In genomic region chr14:61164461-61164860, GRCm38 (mm10) we compare ENCODE assay signal across 17 mouse cellular contexts. TPM values are rescaled to one million over a fixed set of nuclear protein-coding genes. Genes with fewer than 3 reads are reported as not detected.
DNase-seq lines count a peak whose midpoint lies in the region; TF ChIP-seq lines count a peak whose summit lies in the region.
"Had no signal": no experiment of that assay in that cellular context is flagged by ENCODE, and none has a peak within 500 bp of the region (broad histone marks: within the 10 kb centered on the region; RNA-seq: fewer than 3 reads in every experiment).

No protein-coding gene starts in this region.

- DNase-seq in cerebellum, postnatal 14 days: peak; percentile 52 to 66
- DNase-seq in cerebellum, postnatal 4 days (ENCODE audit: low spot score in 2 of 2): no peak
- DNase-seq in heart, adult 11 months: peak; percentile 41
- no peak for DNase-seq in heart, adult 18-20 months
- DNase-seq in brain, embryonic 14.5 days (ENCODE audit: low read depth): peak; percentile 47
- DNase-seq in layer of hippocampus, adult 9-10 months (ENCODE audit: low spot score): peak; percentile 30
- DNase-seq in B cell, adult 2 months: no peak
- DNase-seq: adrenal gland, postnatal 36 days; gastrocnemius, postnatal 36 days; heart, postnatal 10 days; kidney, adult 18-20 months; kidney, postnatal 36 days; lung, embryonic 14.5 days; lung, postnatal 14 days; midbrain, embryonic 14.5 days; thymus, adult 2 months; thymus, postnatal 36 days had no signal

- no peak for TF ChIP-seq CTCF in brain, embryonic 14.5 days (IDR thresholded peaks at IDR 0.05; ENCODE audit: borderline replicate concordance, extremely low read depth, insufficient read depth, insufficient read length)

- no peak for TF ChIP-seq POLR2A in brain, embryonic 14.5 days (IDR thresholded peaks at IDR 0.05; ENCODE audit: borderline replicate concordance, extremely low read depth, insufficient read depth, insufficient read length, poor library complexity, severe bottlenecking)

RNA-seq across cellular contexts. Expression of gene Sacs, which starts 26.2 kb away (rescaled TPM):
- 10 to 100 TPM; 20.9 to 21.0 TPM for total RNA-seq in heart, adult 18-20 months (2021)
- polyA plus RNA-seq in brain, embryonic 14.5 days (2012; rRNA removed): 10.4 and 12.1 TPM in 2 replicates

Comparison
In these comparisons a context has a peak if more than half of its experiments do, and no peak if none do; other contexts are left out.
1. DNase-seq: peak in cerebellum, postnatal 14 days (2 of 2), heart, adult 11 months (single experiment), brain, embryonic 14.5 days (single experiment) and layer of hippocampus, adult 9-10 months (single experiment); none in cerebellum, postnatal 4 days (0 of 2), heart, adult 18-20 months (0 of 2) and B cell, adult 2 months (0 of 2).